Mouse (Mus musculus) liver, embryonic 14.5 days (tissue): ENCODE results near the gene Nol11.

Experiments
- CTCF ChIP-seq: IDR thresholded peaks from 2 replicates; pipeline ENCODE4 v1.5.1; 2016; ENCODE audit warnings: antibody characterized with exemption, low read depth, control low read depth
- EP300 ChIP-seq: IDR thresholded peaks from 2 replicates; pipeline ENCODE4 v1.6.1; 2016; ENCODE audit warnings: antibody characterized with exemption, low read depth

DNA sequence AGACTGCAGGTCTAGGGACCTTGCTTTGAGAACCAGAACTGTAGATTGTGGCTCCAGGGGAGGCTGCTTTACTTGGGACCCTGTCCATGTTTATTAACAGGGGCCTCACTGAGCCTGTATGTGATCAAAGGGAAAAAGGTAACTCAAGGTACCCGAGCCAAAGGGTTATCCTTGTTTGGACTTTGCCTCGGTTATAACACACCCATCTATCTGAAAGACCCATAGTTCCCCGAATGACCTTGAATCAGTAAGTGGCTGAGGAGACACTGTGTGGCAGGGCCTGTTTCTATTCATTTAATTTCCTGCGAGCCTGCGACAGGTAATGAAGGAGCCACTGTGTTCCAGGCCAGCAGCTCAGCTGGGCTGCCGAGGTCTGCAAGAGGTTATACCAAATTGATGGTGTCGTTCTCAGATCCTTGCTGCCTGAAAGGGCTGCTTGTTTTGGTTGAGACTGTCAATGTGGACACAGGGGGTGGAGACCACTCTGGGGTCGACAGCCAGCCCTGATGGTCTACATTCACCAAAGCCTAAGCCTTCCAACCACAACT lies 34.6 kb upstream of the Nol11 start:
- no peak for TF ChIP-seq EP300
- TF ChIP-seq CTCF: no peak
